Mouse (Mus musculus) cerebellum, adult 2 months (tissue): Measurements from ENCODE around the gene Troap.

Source experiments
- CTCF ChIP-seq: fragments of 200-500 bp; IDR thresholded peaks from 2 replicates; pipeline ENCODE4 v1.5.1; 2011; ENCODE audit warnings: low read depth, mild to moderate bottlenecking, control low read depth, low read length, moderate library complexity, borderline replicate concordance; ENCODE audit not compliant: insufficient read depth
- POLR2A ChIP-seq: fragments of 200-500 bp; IDR thresholded peaks from 2 replicates; pipeline ENCODE4 v1.6.1; 2011; ENCODE audit warnings: low read length, control low read depth, borderline replicate concordance; ENCODE audit not compliant: insufficient read depth

DNA sequence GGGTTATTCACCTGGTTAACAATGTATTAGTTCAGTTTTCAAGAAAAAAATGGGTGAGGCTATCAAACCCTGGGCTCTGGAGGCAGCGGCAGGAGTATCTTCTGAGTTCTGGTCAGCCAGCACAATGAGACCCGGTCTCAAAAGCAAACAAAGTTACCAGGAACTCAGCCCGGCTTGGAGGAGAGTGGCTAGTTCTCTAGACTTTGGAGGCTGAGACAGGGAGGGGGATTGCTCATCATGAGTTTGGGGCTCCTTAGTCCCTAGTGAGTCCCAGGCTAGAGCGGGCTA lies 43.0 kb upstream of the Troap start:
- TF ChIP-seq CTCF, result no peak
- no peak for TF ChIP-seq POLR2A
